Mouse (Mus musculus) heart, adult 2 months (tissue): ENCODE measurements around the gene Crip3.

ENCODE experiments used
- CTCF ChIP-seq: fragments of 200-600 bp; IDR thresholded peaks from 2 replicates; pipeline ENCODE4 v1.8.1; 2022; ENCODE audit warnings: antibody characterized with exemption, mild to moderate bottlenecking, moderate library complexity
- EP300 ChIP-seq: fragments of 200-500 bp; IDR thresholded peaks from 2 replicates; pipeline ENCODE4 v1.6.1; 2011; ENCODE audit warnings: low read depth, low read length, control low read depth; ENCODE audit not compliant: insufficient read depth
- POLR2A ChIP-seq: fragments of 200-500 bp; IDR thresholded peaks from 2 replicates; pipeline ENCODE4 v1.6.1; 2011; ENCODE audit warnings: mild to moderate bottlenecking, low read depth, low read length, control low read depth; ENCODE audit not compliant: insufficient read depth

- TF ChIP-seq POLR2A: no peak
- no peak for TF ChIP-seq CTCF
- TF ChIP-seq EP300: no peak
Observed at GRCm38 (mm10) chr17:46460673-46461072, 31.9 kb downstream of the Crip3 start.
